Mouse (Mus musculus): Measurements from ENCODE around the gene Arhgef10l. TPM values are rescaled to one million over a fixed set of nuclear protein-coding genes. Genes with fewer than 3 reads are reported as not detected.

Gene Arhgef10l
- polyA plus RNA-seq (2015; fragmentation: Illumina TruSeq; extraction: RNeasy Lipid Tissue Mini Kit (QIAGEN cat#74804); ENCODE audit: low read depth, low replicate concordance), result 25.9 TPM

GRCm38 (mm10) chr4:140665760-140666159 lies at the start of gene Arhgef10l:
TSS of gene Arhgef10l (minus strand) at chr4:140666012.

GRCm38 (mm10) chr4:140700269-140701018 lies 34.6 kb upstream of the Arhgef10l start, which contains the start of gene Rcc2:
TSS of gene Rcc2 (plus strand) at chr4:140700541.

Other genes starting within 250 kb of the Arhgef10l start
- gene Rcc2, start 34.5 kb upstream of the Arhgef10l start, polyA plus RNA-seq (2015; fragmentation: Illumina TruSeq; extraction: RNeasy Lipid Tissue Mini Kit (QIAGEN cat#74804); ENCODE audit: low read depth, low replicate concordance), result 52.2 TPM
- 1.5 TPM for gene Padi6, start 76.6 kb upstream of the Arhgef10l start, polyA plus RNA-seq (2015; fragmentation: Illumina TruSeq; extraction: RNeasy Lipid Tissue Mini Kit (QIAGEN cat#74804); ENCODE audit: low read depth, low replicate concordance)
- not detected for gene Padi4, start 108.2 kb upstream of the Arhgef10l start, polyA plus RNA-seq (2015; fragmentation: Illumina TruSeq; extraction: RNeasy Lipid Tissue Mini Kit (QIAGEN cat#74804); ENCODE audit: low read depth, low replicate concordance)
- not detected for gene Padi3, start 144.6 kb upstream of the Arhgef10l start, polyA plus RNA-seq (2015; fragmentation: Illumina TruSeq; extraction: RNeasy Lipid Tissue Mini Kit (QIAGEN cat#74804); ENCODE audit: low read depth, low replicate concordance)
- not detected for gene Padi1, start 179.8 kb upstream of the Arhgef10l start, polyA plus RNA-seq (2015; fragmentation: Illumina TruSeq; extraction: RNeasy Lipid Tissue Mini Kit (QIAGEN cat#74804); ENCODE audit: low read depth, low replicate concordance)
- 14.9 TPM for gene Padi2, start 240.3 kb upstream of the Arhgef10l start, polyA plus RNA-seq (2015; fragmentation: Illumina TruSeq; extraction: RNeasy Lipid Tissue Mini Kit (QIAGEN cat#74804); ENCODE audit: low read depth, low replicate concordance)

Data from brain, adult 10 weeks (tissue).